Mouse (Mus musculus) gastrocnemius, postnatal 36 days (tissue): ENCODE measurements around the gene Ppp1r12b. TPM values are rescaled to one million over a fixed set of nuclear protein-coding genes. Genes with fewer than 3 reads are reported as not detected.
"Not testable (repeated sequence)": the region's sequence is repeated elsewhere in the genome, so short reads cannot be mapped to it uniquely, and the experiment has no call there.

Experiments used
- DNase-seq, 2 experiments: peaks; one replicate each; pipeline ENCODE4 v3.0.0; 2022
- intact Hi-C: fragments of 180-260 bp; cut with DNase I; formaldehyde crosslinking; loops from one replicate; pipeline ENCODE4 v1.15.1; 2025
- total RNA-seq, 2 experiments: library from RNA; stranded (reverse); gene quantifications; 2 replicates each; pipeline ENCODE4 v1.2.3; 2021

Gene Ppp1r12b
- total RNA-seq, 2 experiments from 2014 or later = 170 to 182 TPM

DNA sequence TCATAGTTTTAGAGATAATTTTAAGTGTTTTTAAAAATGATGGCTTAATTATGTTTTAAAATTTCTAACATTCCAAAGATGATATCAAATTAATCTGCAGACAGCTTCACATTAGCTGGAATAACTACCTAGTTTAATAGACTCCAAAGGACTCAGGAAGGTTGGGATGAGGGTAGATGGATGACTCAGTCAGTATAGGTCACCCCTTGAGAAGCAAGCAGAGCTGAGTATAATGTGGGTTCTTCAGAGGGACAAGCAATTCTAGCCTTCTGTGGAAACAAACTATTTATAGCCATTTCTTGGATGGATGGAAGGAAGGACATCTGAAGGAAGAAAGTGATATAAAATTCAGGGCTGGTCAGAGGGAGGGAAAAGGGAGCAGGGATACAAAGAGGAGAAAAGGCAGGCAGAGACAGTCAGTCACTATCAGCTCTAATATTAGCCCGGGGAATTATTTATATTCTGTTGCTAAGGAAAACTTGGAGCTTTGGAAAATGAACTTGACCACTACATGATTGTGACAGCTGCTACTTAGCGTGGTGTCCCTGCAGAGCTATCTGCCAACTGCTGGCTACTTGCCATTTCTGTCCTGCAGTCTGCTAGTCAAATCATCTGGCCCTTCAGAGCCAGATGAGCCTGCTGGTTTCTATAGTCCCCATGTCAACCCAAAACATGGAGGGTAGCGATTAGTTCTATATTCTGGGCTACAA, 97.2 kb downstream of the Ppp1r12b start:
- peak in 1 of 2 experiments; percentile 71 for DNase-seq
- intact Hi-C loops = no loop called here

DNA sequence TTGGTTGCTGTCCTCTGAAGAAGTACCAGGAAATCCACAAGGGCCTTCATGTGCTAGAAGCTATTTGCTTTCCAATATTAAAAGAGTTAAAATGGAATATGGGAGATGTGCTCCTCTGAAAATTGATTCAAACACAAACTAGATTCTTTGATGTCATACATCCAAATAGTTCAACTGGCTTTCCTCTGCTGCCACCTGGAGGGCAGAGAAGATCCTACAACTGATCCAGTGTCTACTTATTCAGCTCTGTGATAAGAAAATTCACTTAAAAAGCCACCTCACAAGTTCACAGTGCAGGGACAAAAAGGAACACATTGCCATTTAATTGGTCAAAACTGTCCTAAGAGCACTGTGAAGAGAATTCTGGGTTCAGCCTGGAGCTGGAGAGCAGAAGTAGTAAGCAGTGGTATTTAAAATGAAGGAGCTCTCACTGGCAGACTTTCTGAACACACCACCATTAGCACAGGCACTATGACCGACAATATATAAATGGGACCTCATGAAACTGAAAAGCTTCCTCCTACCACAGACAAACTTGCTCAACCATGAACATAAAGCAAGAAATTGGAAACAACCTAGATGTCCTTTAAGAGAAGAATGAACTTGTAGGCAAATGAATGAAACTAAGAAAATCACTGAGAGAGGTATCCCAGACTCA, 101.3 kb downstream of the Ppp1r12b start:
- intact Hi-C loops = loop anchor here (5.0 kb wide), 2 partner anchors 112 to 127 kb away; no protein-coding TSS in a partner anchor
- peak; percentile 50 to 62 for DNase-seq

DNA sequence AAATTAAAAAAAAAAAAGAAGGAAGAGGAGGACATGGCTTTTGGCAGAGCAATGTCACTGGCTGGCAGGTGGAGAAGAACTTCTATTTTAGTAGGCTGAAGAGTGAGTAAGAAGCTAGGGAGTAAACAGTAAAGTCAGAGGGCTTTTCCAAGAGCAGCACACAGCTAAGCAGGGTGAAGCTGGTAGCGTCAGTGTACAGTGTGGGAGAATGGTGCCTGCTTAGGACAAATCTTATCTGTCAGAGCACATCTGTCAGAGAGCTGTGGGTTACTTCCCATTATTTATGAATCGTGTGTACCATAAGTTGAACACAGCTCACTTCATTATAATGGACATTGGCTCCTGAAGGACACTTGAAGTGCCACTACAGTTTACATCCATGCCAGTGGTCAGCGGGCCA, 102.9 kb downstream of the Ppp1r12b start:
- DNase-seq = no peak
- intact Hi-C loops = loop anchor here (5.0 kb wide), 2 partner anchors 110 to 125 kb away; no protein-coding TSS in a partner anchor

DNA sequence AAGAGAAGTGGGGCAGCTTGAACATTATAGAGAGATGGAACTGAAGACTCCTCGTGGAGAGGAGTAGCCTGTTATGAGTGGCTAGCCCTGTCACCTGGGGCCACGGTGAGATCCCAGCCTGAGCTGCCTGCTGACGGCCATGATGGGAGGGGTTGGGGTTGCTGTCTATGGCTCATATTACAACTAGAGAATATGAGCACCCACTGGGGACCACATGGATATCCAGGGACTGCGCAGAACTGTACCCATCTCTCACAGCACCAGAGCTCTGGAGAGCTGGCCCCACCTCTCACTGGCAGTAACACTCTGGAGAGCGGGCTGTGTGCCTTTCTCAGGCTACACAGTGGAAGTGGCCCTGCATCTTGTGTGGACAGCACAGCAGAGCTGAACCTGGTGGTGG, 104.5 kb downstream of the Ppp1r12b start:
- intact Hi-C loops = loop anchor here (5.0 kb wide), 2 partner anchors 109 to 124 kb away; no protein-coding TSS in a partner anchor
- no peak for DNase-seq

DNA sequence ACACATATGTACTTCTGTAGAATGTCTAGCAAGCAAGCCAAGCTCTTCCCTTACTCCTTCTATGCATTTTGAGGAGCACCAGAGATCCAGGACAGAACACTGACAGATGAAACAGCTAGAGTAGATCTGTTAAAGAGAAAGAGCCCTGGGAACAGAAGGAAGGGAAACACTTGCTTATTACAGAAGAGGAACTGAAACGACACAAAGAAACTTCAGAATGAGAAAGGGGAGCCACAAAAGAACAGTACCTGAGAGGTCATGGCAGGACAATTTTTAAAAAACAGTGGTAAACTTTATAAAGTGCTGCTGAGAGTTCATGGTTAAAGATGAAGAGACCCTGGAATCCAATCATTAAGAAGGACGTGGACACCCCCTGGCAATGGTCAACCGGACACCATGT, 105.4 kb downstream of the Ppp1r12b start:
- intact Hi-C loops = loop anchor here (5.0 kb wide), 2 partner anchors 108 to 123 kb away; no protein-coding TSS in a partner anchor
- DNase-seq = no peak

DNA sequence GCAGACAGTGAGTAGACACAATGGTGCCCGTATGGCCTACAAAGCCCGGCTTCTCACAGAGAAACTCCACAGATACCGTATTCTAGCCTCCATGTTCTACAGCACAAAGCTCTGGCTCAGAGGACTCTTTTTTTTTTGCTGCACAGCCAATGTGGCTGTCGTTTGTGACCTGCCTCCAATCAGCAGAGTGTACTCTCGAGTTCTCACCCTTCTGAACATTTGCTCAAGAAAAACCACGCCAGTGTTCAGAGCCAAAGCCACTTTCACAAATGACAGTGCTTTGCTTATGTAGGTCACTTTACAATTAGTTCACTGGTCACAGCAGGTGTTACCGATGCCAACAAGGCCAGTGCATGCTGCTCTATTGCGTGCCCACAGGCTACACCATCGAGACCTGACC, 107.9 kb downstream of the Ppp1r12b start:
- intact Hi-C loops = no loop called here
- no peak for DNase-seq

DNA sequence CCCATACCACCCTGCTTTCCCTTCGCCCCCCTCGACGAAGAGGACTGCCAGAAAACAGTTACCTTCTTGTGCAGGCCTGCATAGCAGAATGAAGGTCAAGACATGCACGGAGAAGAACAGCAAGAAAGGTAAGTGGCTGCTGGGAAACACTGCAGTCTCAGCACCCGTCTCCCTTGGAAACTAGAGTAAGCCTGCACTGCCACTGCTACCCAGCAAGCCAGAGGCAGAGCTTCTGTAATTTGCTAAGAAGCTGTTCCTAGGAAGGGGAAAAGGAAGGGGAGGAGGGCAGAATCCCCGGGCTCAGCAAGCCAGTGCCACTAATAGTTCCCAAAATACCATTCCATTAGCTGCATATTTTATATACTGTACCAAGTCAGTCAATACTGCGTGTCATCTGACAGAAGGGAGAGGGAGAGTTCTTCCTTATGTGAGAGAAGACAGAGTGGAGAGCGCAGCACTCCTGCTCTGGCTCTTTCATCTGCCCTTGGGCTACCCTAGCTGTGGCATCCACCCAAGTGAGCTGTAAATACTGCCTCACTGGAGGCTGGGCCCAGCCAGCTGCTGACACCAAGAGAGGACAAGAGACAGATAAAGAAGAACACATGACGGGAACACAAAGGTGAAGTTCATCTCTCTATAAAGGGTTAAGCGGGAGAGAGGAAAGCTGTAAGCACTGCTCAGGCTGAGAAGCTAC, 109.3 kb downstream of the Ppp1r12b start:
- intact Hi-C loops = no loop called here
- DNase-seq = peak in 1 of 2 experiments; percentile 36

DNA sequence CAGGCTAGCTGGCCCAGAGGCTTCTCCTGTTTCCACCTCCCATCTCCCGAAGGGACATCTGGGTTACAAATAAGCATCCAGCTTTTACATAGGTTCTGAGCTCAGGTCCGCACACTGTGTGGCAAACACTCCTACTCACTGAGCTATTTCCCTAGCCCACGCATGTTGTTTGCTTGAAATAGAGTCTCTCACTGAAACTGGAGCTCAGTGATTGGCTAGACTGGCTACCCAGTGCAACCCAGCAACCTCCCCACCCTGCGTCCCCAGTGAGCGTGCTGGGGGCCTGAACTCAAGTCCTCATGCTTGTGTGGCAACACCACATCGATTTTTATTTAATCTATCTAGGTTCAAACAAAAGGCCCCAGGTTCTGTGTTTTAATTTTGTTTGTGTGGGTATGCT, 112.4 kb downstream of the Ppp1r12b start:
- intact Hi-C loops = no loop called here
- DNase-seq = no peak

DNA sequence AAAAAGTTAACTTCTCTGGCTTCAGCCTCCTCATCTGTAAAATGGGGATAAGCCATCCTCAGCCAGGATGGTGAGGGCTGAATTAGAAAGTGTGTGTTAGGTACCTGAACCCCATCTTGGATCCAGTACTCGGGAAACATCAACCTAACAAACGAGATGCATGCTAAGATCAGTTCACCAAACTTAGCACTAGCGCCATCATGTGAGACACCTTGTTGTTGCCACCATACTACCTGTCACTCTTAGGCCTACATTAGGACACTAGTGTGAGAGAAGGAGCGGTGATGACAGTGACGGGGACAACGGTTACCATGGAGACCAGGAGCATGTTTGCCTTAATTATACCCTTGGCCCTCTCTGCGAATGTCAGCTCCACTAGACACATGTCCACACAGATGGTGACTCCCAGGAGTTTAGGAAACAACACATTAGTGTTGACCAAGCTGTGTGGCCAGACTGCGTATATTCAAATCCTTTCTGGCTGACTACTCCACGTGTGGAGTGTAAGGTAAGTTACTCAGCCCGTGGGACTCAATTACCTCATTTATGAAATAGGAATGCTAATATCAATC, 118.7 kb downstream of the Ppp1r12b start:
- intact Hi-C loops = no loop called here
- no peak for DNase-seq

DNA sequence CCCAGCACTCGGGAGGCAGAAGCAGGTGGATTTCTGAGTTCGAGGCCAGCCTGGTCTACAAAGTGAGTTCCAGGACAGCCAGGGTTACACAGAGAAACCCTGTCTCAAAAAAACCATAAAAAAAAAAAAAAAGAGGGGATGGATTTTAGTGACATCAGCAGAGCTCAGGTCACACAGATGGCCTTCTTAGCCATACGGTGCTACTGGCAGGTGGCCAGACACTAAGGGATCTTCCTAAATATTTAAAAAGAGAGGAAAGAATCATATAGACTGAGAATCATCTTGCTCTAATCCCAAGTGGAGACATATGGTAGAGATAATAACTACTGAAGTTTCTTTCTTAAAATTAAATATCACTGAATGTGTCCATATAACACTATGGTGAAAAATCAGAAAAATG, 124.9 kb downstream of the Ppp1r12b start:
- DNase-seq, intact Hi-C loops: not testable (repeated sequence)

DNA sequence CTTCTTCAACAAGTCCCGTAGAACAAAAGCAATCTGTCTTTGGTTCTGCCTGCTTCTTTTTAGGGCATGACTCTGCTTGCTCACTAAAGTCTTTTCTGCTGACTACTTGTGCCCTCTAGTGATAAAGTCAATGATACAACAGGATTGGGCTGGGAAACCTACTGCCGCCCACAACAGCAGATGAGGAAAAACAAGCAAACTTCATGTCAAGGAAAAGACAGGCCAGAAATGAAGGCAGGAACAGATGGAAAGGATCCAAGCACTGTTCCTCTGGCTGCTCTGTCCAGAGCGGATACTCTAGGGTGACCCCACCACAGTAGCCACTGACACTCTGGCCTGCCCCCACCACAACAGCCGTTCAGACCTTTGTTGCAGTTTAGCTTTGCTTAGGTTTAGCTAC, 126.1 kb downstream of the Ppp1r12b start:
- no peak for DNase-seq
- intact Hi-C loops = loop anchor here (5.0 kb wide), 2 partner anchors 82 to 102 kb away; no protein-coding TSS in a partner anchor

DNA sequence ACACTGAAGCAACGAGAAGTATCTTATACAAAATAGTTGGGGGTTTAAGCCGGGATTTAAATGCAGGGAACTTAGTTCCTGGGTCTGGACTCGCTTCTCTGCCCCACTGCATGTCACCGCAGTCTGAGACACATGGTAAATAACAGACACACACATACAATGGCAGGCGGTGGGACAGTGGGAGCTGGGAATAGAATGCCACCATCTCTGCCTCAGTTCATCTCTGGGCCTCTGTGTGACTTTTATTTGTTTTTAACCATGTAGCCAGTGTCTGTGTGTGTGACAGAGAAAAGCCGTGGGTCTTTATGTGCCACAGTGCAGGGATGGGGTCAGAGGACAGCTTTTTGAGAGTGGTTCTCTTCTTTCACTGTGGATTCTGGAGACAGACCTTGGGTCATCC, 130.8 kb downstream of the Ppp1r12b start:
- DNase-seq = no peak
- intact Hi-C loops = loop anchor here (5.0 kb wide), 2 partner anchors 78 to 98 kb away; no protein-coding TSS in a partner anchor

DNA sequence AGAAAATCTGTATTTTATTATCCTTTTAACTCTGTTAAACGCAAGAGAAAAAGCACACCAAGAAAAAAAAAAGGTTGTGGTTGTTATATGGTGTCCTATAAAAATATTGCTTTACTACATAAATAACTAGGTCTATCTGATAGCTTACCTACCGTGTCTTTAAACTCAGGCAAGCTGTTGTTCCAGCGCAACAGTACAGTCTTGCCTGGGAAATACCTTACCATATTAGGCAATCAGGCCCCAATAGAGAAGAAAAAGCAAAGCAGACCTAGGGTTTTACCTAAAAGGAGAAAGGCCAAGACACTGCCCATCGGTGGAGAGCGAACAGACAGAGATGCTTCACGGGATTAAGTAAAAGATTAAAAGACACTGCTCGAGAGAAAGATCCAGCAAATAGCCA, 131.9 kb downstream of the Ppp1r12b start:
- intact Hi-C loops = no loop called here
- no peak for DNase-seq

DNA sequence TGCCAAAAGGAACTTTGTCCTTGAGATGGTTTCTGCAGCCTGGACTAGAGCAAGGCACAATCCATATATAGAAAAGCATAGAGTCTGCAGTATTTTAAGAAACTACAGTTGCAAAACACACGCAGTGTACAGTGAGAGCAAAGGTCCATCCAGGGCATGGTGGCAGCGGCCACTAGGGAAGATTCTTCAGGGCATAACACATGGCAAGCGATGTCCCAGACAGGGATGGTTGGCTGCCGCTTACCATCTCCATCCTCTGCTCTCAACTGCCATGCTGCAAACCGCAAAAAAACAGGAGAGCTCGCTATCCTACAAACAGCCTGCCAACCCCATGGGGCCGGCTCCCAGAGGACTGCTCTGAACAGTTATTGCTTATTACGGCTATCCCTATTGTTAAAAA, 132.4 kb downstream of the Ppp1r12b start:
- peak in 1 of 2 experiments; percentile 33 for DNase-seq
- intact Hi-C loops = no loop called here

DNA sequence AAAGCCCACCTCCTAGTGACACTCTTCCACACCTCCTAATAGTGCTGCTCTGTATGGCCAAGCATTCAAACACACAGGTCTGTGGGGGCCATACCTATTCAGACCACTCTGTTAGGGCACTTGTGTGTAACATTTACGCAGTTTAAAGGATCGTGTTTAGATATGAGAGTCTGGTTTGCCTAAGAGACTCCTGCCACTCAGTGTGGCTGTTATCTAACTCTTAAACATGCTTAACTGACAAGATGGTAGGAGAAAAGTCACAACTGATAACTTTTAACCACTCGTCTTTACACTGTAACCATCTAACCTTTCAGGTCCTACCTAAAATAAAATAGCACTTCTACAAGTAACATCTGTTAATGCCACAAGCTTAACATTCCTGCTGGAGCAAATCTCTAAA, 134.9 kb downstream of the Ppp1r12b start:
- intact Hi-C loops = no loop called here
- no peak for DNase-seq

DNA sequence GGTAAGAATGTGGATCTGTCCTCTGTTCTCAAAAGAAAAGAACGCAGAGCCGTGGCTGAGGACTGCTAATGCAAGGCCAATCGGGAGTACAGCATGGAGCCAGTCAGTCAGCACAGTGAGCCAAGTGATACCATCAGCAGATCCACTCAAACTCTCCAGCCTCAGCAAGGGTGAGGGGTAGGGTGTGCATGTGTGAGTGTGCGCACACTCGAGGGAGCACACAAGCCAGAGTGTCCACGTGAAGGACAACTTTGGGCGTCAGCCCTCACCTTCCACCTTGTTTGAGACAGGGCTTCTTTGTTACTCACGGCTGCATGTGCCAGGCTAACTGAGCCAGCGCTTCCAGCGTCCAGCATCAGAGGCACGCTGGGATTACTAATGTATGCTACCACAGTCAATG, 136.5 kb downstream of the Ppp1r12b start:
- DNase-seq = no peak
- intact Hi-C loops = no loop called here

DNA sequence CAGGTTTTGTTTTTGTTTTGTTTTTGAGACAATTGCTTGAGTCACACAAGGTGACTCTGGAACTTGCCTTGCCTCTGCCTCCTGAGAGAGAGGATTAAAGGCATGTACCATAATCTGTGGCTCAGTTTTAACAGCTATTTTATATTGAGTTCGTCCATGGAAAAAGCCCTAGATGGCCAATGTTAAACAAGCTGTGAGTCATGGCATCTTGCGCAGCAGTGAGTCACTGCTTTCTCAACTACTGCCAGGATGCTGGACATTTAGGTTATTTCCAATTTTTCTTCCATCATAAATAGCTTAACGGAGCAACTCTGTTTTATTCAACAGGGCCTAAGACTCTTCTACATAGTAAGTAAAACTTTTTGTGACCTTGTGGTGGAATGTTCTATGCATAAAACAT, 137.0 kb downstream of the Ppp1r12b start:
- intact Hi-C loops = no loop called here
- no peak for DNase-seq

DNA sequence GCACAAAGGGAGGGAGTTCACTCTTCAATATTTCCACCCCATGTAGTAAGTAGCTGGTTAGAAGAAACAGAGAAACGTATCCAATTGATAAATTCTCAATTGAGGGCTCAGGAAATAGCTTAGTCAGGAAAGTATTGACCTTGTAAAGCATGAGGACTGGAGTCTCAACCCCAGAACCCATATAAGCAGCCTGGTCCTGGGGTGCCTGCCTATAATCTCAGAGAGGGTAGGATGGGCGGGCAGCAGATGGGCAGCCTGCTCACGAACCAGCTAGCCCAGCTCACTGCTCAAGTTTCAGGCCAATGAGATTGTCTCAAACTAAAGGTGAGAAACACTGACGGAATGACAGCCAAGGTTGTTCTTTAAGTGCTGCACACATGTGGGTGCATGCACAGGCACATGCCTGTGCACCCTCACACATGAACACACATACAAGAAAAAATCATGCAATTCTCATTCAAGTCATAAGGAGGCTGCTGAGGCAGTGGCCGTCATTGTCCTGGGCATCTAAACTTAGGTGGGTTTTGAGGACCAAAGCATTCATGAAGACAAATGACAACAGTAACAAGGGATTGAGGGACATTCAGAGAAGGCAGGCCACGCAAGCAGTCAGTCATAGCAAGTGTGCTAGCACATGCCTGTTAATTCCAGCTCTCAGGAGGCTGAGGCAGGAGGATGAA, 137.7 kb downstream of the Ppp1r12b start:
- intact Hi-C loops = no loop called here
- DNase-seq = no peak

DNA sequence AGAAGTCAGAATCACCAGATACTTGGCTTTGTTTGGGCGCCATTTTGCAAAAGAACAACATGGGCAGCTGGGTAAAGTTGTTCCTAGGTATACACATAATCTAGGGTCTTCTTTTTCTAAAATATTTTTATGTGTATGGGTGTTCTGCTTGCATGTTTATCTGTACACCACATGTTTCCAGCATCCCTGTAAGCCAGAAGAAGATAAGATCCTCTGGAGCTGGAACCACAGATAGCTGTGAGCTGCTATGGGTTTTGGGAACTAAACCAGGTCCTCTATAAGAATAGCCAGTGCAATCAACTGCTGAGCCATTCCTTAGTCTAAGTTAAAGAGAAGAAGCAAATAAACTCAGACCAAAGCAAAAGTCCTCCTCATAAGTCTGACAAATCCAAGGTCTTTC, 138.6 kb downstream of the Ppp1r12b start:
- DNase-seq = no peak

DNA sequence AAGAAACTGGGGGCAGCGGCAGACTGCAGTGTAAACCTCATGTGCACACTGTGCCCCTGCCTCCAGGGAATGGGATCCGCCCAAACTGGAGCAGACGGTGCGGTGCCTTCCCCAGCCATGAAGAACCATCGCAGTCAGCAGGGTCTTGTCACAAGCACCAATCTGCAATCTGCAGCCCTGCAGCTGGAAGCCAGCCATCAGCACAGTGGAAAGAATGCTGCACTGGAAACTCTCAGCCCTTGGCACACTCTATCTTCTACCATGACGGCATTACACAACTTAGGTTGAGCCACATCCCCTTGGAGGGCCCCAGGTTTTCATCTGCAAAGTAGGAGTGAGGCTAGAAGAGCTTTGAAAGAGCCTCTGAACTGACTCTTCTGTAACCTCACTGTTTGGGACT, 139.1 kb downstream of the Ppp1r12b start:
- intact Hi-C loops = no loop called here
- DNase-seq = peak; percentile 48 to 63

More for the DNA sequence above, 138.6 kb downstream of the Ppp1r12b start:
- intact Hi-C loops = no loop called here
